Mouse (Mus musculus): ENCODE data around the gene Dmkn. TPM values are rescaled to one million over a fixed set of nuclear protein-coding genes. Genes with fewer than 3 reads are reported as not detected.
"Not testable (repeated sequence)": the region's sequence is repeated elsewhere in the genome, so short reads cannot be mapped to it uniquely, and the experiment has no call there.

Gene Dmkn
- polyA plus RNA-seq, 1 experiment from 2014 or later = 0.89 TPM

- not testable (repeated sequence) for H3K9me3 ChIP-seq (ENCODE audit: low read length); H3K27me3 ChIP-seq (ENCODE audit: insufficient read depth, low read length); ATAC-seq (ENCODE audit: low FRiP score, low TSS enrichment)
- H3K9ac ChIP-seq (replicated peaks; ENCODE audit: low read length) = peak overlapping the region; percentile 87
- H3K27ac ChIP-seq (ENCODE audit: low read length) = peak overlapping the region; percentile 94
- H3K4me2 ChIP-seq (replicated peaks; ENCODE audit: low read depth, low read length) = peak overlapping the region; percentile 86
- peaks cover 26% of the 10 kb centered on the region for H3K36me3 ChIP-seq (ENCODE audit: insufficient read depth, low read length)
- H3K4me3 ChIP-seq (ENCODE audit: low read length) = peak overlapping the region; percentile 79
- 26% methylated on average over 14 of the region's 22 CpGs for WGBS
- peaks cover 18% of the 10 kb centered on the region for H3K4me1 ChIP-seq (ENCODE audit: insufficient read depth, low read length)
Observed at GRCm38 (mm10) chr7:30730064-30730722, 33.4 kb upstream of the Dmkn start.

- H3K27me3 ChIP-seq (ENCODE audit: insufficient read depth, low read length) = no peaks in the 10 kb centered on the region
- WGBS = 80% methylated on average over 3 of the region's 3 CpGs
- ATAC-seq (ENCODE audit: low FRiP score, low TSS enrichment) = no peak
- peaks cover 27% of the 10 kb centered on the region for H3K36me3 ChIP-seq (ENCODE audit: insufficient read depth, low read length)
- H3K9ac ChIP-seq (replicated peaks; ENCODE audit: low read length) = no peak overlapping the region
- no peaks in the 10 kb centered on the region for H3K9me3 ChIP-seq (ENCODE audit: low read length)
- no peak overlapping the region for H3K4me2 ChIP-seq (replicated peaks; ENCODE audit: low read depth, low read length)
- no peak overlapping the region for H3K27ac ChIP-seq (ENCODE audit: low read length)
- H3K4me3 ChIP-seq (ENCODE audit: low read length) = no peak overlapping the region
- no peaks in the 10 kb centered on the region for H3K4me1 ChIP-seq (ENCODE audit: insufficient read depth, low read length)
Observed at GRCm38 (mm10) chr7:30736211-30736610, 27.3 kb upstream of the Dmkn start.

GRCm38 (mm10) chr7:30742570-30742969, 21.0 kb upstream of the Dmkn start:
- not testable (repeated sequence) for H3K4me1 ChIP-seq (ENCODE audit: insufficient read depth, low read length); H3K9ac ChIP-seq (replicated peaks; ENCODE audit: low read length); H3K4me2 ChIP-seq (replicated peaks; ENCODE audit: low read depth, low read length); H3K9me3 ChIP-seq (ENCODE audit: low read length); H3K27ac ChIP-seq (ENCODE audit: low read length); H3K36me3 ChIP-seq (ENCODE audit: insufficient read depth, low read length); ATAC-seq (ENCODE audit: low FRiP score, low TSS enrichment); H3K27me3 ChIP-seq (ENCODE audit: insufficient read depth, low read length); H3K4me3 ChIP-seq (ENCODE audit: low read length)
- WGBS = 75% methylated on average over 2 of the region's 2 CpGs

GRCm38 (mm10) chr7:30743617-30744016, 19.9 kb upstream of the Dmkn start, which contains the start of gene Gapdhs:
Gapdhs (minus strand) TSS chr7:30743681.
- H3K36me3 ChIP-seq (ENCODE audit: insufficient read depth, low read length); H3K27ac ChIP-seq (ENCODE audit: low read length); H3K4me1 ChIP-seq (ENCODE audit: insufficient read depth, low read length); H3K9me3 ChIP-seq (ENCODE audit: low read length); H3K4me3 ChIP-seq (ENCODE audit: low read length); H3K4me2 ChIP-seq (replicated peaks; ENCODE audit: low read depth, low read length); H3K9ac ChIP-seq (replicated peaks; ENCODE audit: low read length); H3K27me3 ChIP-seq (ENCODE audit: insufficient read depth, low read length): not testable (repeated sequence)
- ATAC-seq (ENCODE audit: low FRiP score, low TSS enrichment) = 0 out of 2 replicates have a peak, but pooled peaks have one; percentile 25
- no CpG with 5 or more reads among the region's 4 CpGs for WGBS

GRCm38 (mm10) chr7:30744022-30744598, 19.4 kb upstream of the Dmkn start:
- no peak overlapping the region for H3K4me2 ChIP-seq (replicated peaks; ENCODE audit: low read depth, low read length)
- ATAC-seq (ENCODE audit: low FRiP score, low TSS enrichment) = no peak; the same call in 1 of the 2 replicates
- H3K36me3 ChIP-seq (ENCODE audit: insufficient read depth, low read length) = 0 out of 2 replicates have a peak, but pooled peaks cover 6% of the 10 kb centered on the region
- H3K4me3 ChIP-seq (ENCODE audit: low read length) = no peak overlapping the region
- peaks cover 7% of the 10 kb centered on the region for H3K4me1 ChIP-seq (ENCODE audit: insufficient read depth, low read length)
- no peak overlapping the region for H3K27ac ChIP-seq (ENCODE audit: low read length)
- 40% methylated on average over 4 of the region's 4 CpGs for WGBS
- no peaks in the 10 kb centered on the region for H3K27me3 ChIP-seq (ENCODE audit: insufficient read depth, low read length)
- no peaks in the 10 kb centered on the region for H3K9me3 ChIP-seq (ENCODE audit: low read length)
- no peak overlapping the region for H3K9ac ChIP-seq (replicated peaks; ENCODE audit: low read length)

GRCm38 (mm10) chr7:30747525-30748204, 15.9 kb upstream of the Dmkn start:
- Histone ChIP-seq H3K27ac (ENCODE audit: low read length) (no peak overlapping the region), H3K4me3 (ENCODE audit: low read length) (no peak overlapping the region), H3K27me3 (ENCODE audit: insufficient read depth, low read length) (no peaks in the 10 kb centered on the region), H3K4me2 (replicated peaks; ENCODE audit: low read depth, low read length) (no peak overlapping the region), H3K4me1 (ENCODE audit: insufficient read depth, low read length) (peaks cover 25% of the 10 kb centered on the region), H3K9ac (replicated peaks; ENCODE audit: low read length) (no peak overlapping the region), H3K9me3 (ENCODE audit: low read length) (no peaks in the 10 kb centered on the region), H3K36me3 (ENCODE audit: insufficient read depth, low read length) (no peaks in the 10 kb centered on the region)
- no peak for ATAC-seq (ENCODE audit: low FRiP score, low TSS enrichment)
- 74% methylated on average over 7 of the region's 7 CpGs for WGBS

GRCm38 (mm10) chr7:30749824-30750606, 13.5 kb upstream of the Dmkn start:
- WGBS = 56% methylated on average over 13 of the region's 13 CpGs
- peaks cover 18% of the 10 kb centered on the region for H3K4me1 ChIP-seq (ENCODE audit: insufficient read depth, low read length)
- no peak overlapping the region for H3K9ac ChIP-seq (replicated peaks; ENCODE audit: low read length)
- peak; percentile 71; the same call in 1 of the 2 replicates for ATAC-seq (ENCODE audit: low FRiP score, low TSS enrichment)
- H3K9me3 ChIP-seq (ENCODE audit: low read length) = peaks cover 10% of the 10 kb centered on the region
- H3K36me3 ChIP-seq (ENCODE audit: insufficient read depth, low read length) = peaks cover 7% of the 10 kb centered on the region
- no peaks in the 10 kb centered on the region for H3K27me3 ChIP-seq (ENCODE audit: insufficient read depth, low read length)
- H3K4me3 ChIP-seq (ENCODE audit: low read length) = no peak overlapping the region
- 0 out of 2 replicates have a peak overlapping the region, but pooled peaks have one; percentile 43 for H3K27ac ChIP-seq (ENCODE audit: low read length)
- no peak overlapping the region for H3K4me2 ChIP-seq (replicated peaks; ENCODE audit: low read depth, low read length)

GRCm38 (mm10) chr7:30751086-30751669, 12.4 kb upstream of the Dmkn start, which contains the start of gene Sbsn:
Sbsn (plus strand) TSS chr7:30751471.
- ATAC-seq (ENCODE audit: low FRiP score, low TSS enrichment) = peak; percentile 68
- Histone ChIP-seq H3K9ac (replicated peaks; ENCODE audit: low read length) (no peak within 1 kb of the TSS), H3K4me1 (ENCODE audit: insufficient read depth, low read length) (peaks cover 18% of the 10 kb centered on the region), H3K4me3 (ENCODE audit: low read length) (no peak within 1 kb of the TSS), H3K9me3 (ENCODE audit: low read length) (peaks cover 12% of the 10 kb centered on the region), H3K27ac (ENCODE audit: low read length) (no peak within 1 kb of the TSS), H3K4me2 (replicated peaks; ENCODE audit: low read depth, low read length) (no peak within 1 kb of the TSS), H3K27me3 (ENCODE audit: insufficient read depth, low read length) (no peaks in the 10 kb centered on the region), H3K36me3 (ENCODE audit: insufficient read depth, low read length) (peaks cover 10% of the 10 kb centered on the region)
- 35% methylated on average over 5 of the region's 5 CpGs for WGBS

- Histone ChIP-seq H3K9ac (replicated peaks; ENCODE audit: low read length) (no peak overlapping the region), H3K9me3 (ENCODE audit: low read length) (peaks cover 12% of the 10 kb centered on the region), H3K4me1 (ENCODE audit: insufficient read depth, low read length) (no peaks in the 10 kb centered on the region), H3K4me2 (replicated peaks; ENCODE audit: low read depth, low read length) (no peak overlapping the region), H3K4me3 (ENCODE audit: low read length) (no peak overlapping the region), H3K27ac (ENCODE audit: low read length) (no peak overlapping the region), H3K27me3 (ENCODE audit: insufficient read depth, low read length) (no peaks in the 10 kb centered on the region), H3K36me3 (ENCODE audit: insufficient read depth, low read length) (peaks cover 10% of the 10 kb centered on the region)
- 80% methylated on average over 3 of the region's 3 CpGs for WGBS
- no peak for ATAC-seq (ENCODE audit: low FRiP score, low TSS enrichment)
Observed at GRCm38 (mm10) chr7:30757001-30757400, 6.6 kb upstream of the Dmkn start.
